Mouse (Mus musculus) C3H10T1/2 (cell line): ENCODE results near the gene Olfr547. TPM values are rescaled to one million over a fixed set of nuclear protein-coding genes. Genes with fewer than 3 reads are reported as not detected.

Experiments used
- polyA plus RNA-seq, 2 experiments: library from polyadenylated mRNA; unstranded; fragments of >200 nt; fragmentation: generic; extraction: Trizol; gene quantifications; one replicate each; pipeline ENCODE4 v1.2.1; 2012; ENCODE audit warnings: missing spikeins in 2 of 2

Gene Olfr547
- polyA plus RNA-seq, result not detected

GRCm38 (mm10) chr7:102534449-102534848 is at the start of gene Olfr547:
Olfr547 (plus strand) TSS chr7:102534749.

GRCm38 (mm10) chr7:102488161-102488560 is 46.4 kb upstream of the Olfr547 start, which contains the start of gene Olfr544:
Olfr544 (minus strand) TSS chr7:102488313.

GRCm38 (mm10) chr7:102499473-102499872 is 35.1 kb upstream of the Olfr547 start, which contains the start of gene Olfr545:
Olfr545 (minus strand) TSS chr7:102499573.

GRCm38 (mm10) chr7:102540596-102540995 is 6.0 kb downstream of the Olfr547 start, which contains the start of gene Olfr548-ps1:
Olfr548-ps1 (plus strand) TSS chr7:102540896.

GRCm38 (mm10) chr7:102549570-102549969 is 15.0 kb downstream of the Olfr547 start, which contains the start of gene Olfr549:
Olfr549 (plus strand) TSS chr7:102549870.

GRCm38 (mm10) chr7:102564999-102565997 is 30.7 kb downstream of the Olfr547 start, which contains the start of gene Trim21:
Trim21 (minus strand) TSS chr7:102565486.

GRCm38 (mm10) chr7:102571142-102571541 is 36.6 kb downstream of the Olfr547 start, which contains the start of gene Olfr550:
Olfr550 (plus strand) TSS chr7:102571442.

Other genes with a start within 250 kb of the Olfr547 start
- gene Rrm1, start 93.1 kb upstream of the Olfr547 start, polyA plus RNA-seq, result 10 to 100 TPM; 24.7 to 75.1 TPM
- gene Olfr543, start 53.1 kb upstream of the Olfr547 start, polyA plus RNA-seq, result under 1 TPM in 1 of 2 experiments, not detected in 1; 0.12 TPM
- gene Olfr544, start 46.4 kb upstream of the Olfr547 start, polyA plus RNA-seq, result under 1 TPM in 1 of 2 experiments, not detected in 1; 0.04 TPM
- not detected for gene Olfr545, start 35.2 kb upstream of the Olfr547 start, polyA plus RNA-seq
- gene Olfr548-ps1, start 6.1 kb downstream of the Olfr547 start, polyA plus RNA-seq, result not detected
- gene Olfr549, start 15.1 kb downstream of the Olfr547 start, polyA plus RNA-seq, result not detected
- gene Trim21, start 30.7 kb downstream of the Olfr547 start, polyA plus RNA-seq, result 1 to 10 TPM in 1 of 2 experiments, under 1 TPM in 1; 0.23 to 3.9 TPM
- gene Olfr550, start 36.7 kb downstream of the Olfr547 start, polyA plus RNA-seq, result not detected
- gene Olfr551, start 57.1 kb downstream of the Olfr547 start, polyA plus RNA-seq, result not detected
- gene Olfr552, start 63.0 kb downstream of the Olfr547 start, polyA plus RNA-seq, result not detected
- not detected for gene Olfr553, start 83.5 kb downstream of the Olfr547 start, polyA plus RNA-seq
- gene Olfr554, start 103.7 kb downstream of the Olfr547 start, polyA plus RNA-seq, result not detected
- not detected for gene Olfr555, start 124.1 kb downstream of the Olfr547 start, polyA plus RNA-seq
- gene Olfr556, start 130.2 kb downstream of the Olfr547 start, polyA plus RNA-seq, result not detected
- 1 to 10 TPM in 1 of 2 experiments, under 1 TPM in 1; 0.36 to 3.6 TPM for gene Trim68, start 152.6 kb downstream of the Olfr547 start, polyA plus RNA-seq
- gene Olfr557, start 161.2 kb downstream of the Olfr547 start, polyA plus RNA-seq, result not detected
- gene Olfr558, start 167.5 kb downstream of the Olfr547 start, polyA plus RNA-seq, result not detected
- not detected for gene Olfr33, start 184.3 kb downstream of the Olfr547 start, polyA plus RNA-seq
- gene Olfr559, start 192.7 kb downstream of the Olfr547 start, polyA plus RNA-seq, result not detected
- not detected for gene Olfr560, start 224.6 kb downstream of the Olfr547 start, polyA plus RNA-seq
- not detected for gene Olfr78, start 224.7 kb downstream of the Olfr547 start, polyA plus RNA-seq
- not detected for gene Olfr561, start 236.5 kb downstream of the Olfr547 start, polyA plus RNA-seq